Mouse (Mus musculus): ENCODE measurements at regions not wholly inside any gene's neighbourhood (a gene's known extent, or its start where the extent isn't known, plus 50 kb on each side); places are given as distances from the start of the nearest gene placed in this dataset.
"Not testable (repeated sequence)": the region's sequence is repeated elsewhere in the genome, so short reads cannot be mapped to it uniquely, and the experiment has no call there.

- Histone ChIP-seq H3K36me3 (ENCODE audit: control insufficient read depth, insufficient read depth, low read length) (no peaks in the 10 kb centered on the region), H3K9ac (ENCODE audit: low read depth, low read length) (no peak overlapping the region), H3K9me3 (ENCODE audit: control insufficient read depth, low read length) (no peaks in the 10 kb centered on the region), H3K27me3 (ENCODE audit: control insufficient read depth, insufficient read depth, low read length) (no peaks in the 10 kb centered on the region), H3K4me2 (replicated peaks; ENCODE audit: low read depth, low read length) (no peak overlapping the region), H3K4me1 (ENCODE audit: control insufficient read depth, insufficient read depth, low read length) (no peaks in the 10 kb centered on the region), H3K27ac (ENCODE audit: low read depth, low read length) (no peak overlapping the region), H3K4me3 (ENCODE audit: low read length) (no peak overlapping the region)
- WGBS: 86% methylated on average over 8 of the region's 8 CpGs
- ATAC-seq (ENCODE audit: low FRiP score, low TSS enrichment): no peak
Observed at GRCm38 (mm10) chr8:57076995-57077394, 243.8 kb upstream of the Hand2 start.

DNA sequence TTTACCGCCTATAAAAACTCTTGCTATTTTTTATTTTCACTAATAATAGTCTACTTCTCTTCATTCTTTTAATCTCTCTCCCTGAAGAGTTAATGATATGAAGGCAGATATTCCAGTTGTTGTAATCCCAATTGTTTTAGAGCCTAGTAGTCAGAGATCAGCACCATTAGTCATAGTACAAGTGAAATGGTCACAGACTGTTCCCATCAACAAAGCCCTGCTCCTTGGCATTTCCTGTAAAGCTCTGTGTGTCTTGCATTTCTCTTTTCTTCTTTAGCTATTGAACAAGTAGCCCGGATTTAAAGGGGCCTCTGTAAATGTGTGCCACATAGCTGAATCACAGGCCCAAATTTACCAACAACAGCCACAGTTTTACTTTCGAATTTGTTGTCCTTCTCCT, 234.0 kb upstream of the Hand2 start:
- no peaks in the 10 kb centered on the region for H3K9me3 ChIP-seq (ENCODE audit: control insufficient read depth, low read length)
- no peaks in the 10 kb centered on the region for H3K27me3 ChIP-seq (ENCODE audit: control insufficient read depth, insufficient read depth, low read length)
- H3K4me3 ChIP-seq (ENCODE audit: low read length): no peak overlapping the region
- H3K27ac ChIP-seq (ENCODE audit: low read depth, low read length): no peak overlapping the region
- no peak overlapping the region for H3K4me2 ChIP-seq (replicated peaks; ENCODE audit: low read depth, low read length)
- H3K4me1 ChIP-seq (ENCODE audit: control insufficient read depth, insufficient read depth, low read length): no peaks in the 10 kb centered on the region
- H3K36me3 ChIP-seq (ENCODE audit: control insufficient read depth, insufficient read depth, low read length): no peaks in the 10 kb centered on the region
- 78% methylated on average over 3 of the region's 3 CpGs for WGBS
- no peak for ATAC-seq (ENCODE audit: low FRiP score, low TSS enrichment)
- no peak overlapping the region for H3K9ac ChIP-seq (ENCODE audit: low read depth, low read length)

GRCm38 (mm10) chr8:57092403-57092802, 228.4 kb upstream of the Hand2 start:
- 52% methylated on average over 4 of the region's 4 CpGs for WGBS
- ATAC-seq (ENCODE audit: low FRiP score, low TSS enrichment): peak; percentile 89; the same call in 1 of the 2 replicates
- H3K27me3 ChIP-seq (ENCODE audit: control insufficient read depth, insufficient read depth, low read length): no peaks in the 10 kb centered on the region

GRCm38 (mm10) chr8:57095169-57095568, 225.6 kb upstream of the Hand2 start:
- Histone ChIP-seq H3K27me3 (ENCODE audit: control insufficient read depth, insufficient read depth, low read length) (no peaks in the 10 kb centered on the region), H3K9ac (ENCODE audit: low read depth, low read length) (no peak overlapping the region), H3K9me3 (ENCODE audit: control insufficient read depth, low read length) (no peaks in the 10 kb centered on the region), H3K27ac (ENCODE audit: low read depth, low read length) (no peak overlapping the region), H3K4me1 (ENCODE audit: control insufficient read depth, insufficient read depth, low read length) (no peaks in the 10 kb centered on the region), H3K36me3 (ENCODE audit: control insufficient read depth, insufficient read depth, low read length) (no peaks in the 10 kb centered on the region), H3K4me2 (replicated peaks; ENCODE audit: low read depth, low read length) (no peak overlapping the region), H3K4me3 (ENCODE audit: low read length) (no peak overlapping the region)
- WGBS: 20% methylated on average over 2 of the region's 2 CpGs
- no peak for ATAC-seq (ENCODE audit: low FRiP score, low TSS enrichment)

More at GRCm38 (mm10) chr8:57092403-57092802, 228.4 kb upstream of the Hand2 start:
- Histone ChIP-seq H3K4me1 (ENCODE audit: control insufficient read depth, insufficient read depth, low read length) (no peaks in the 10 kb centered on the region), H3K9ac (ENCODE audit: low read depth, low read length) (no peak overlapping the region), H3K27ac (ENCODE audit: low read depth, low read length) (no peak overlapping the region), H3K4me3 (ENCODE audit: low read length) (no peak overlapping the region), H3K9me3 (ENCODE audit: control insufficient read depth, low read length) (no peaks in the 10 kb centered on the region), H3K4me2 (replicated peaks; ENCODE audit: low read depth, low read length) (no peak overlapping the region), H3K36me3 (ENCODE audit: control insufficient read depth, insufficient read depth, low read length) (no peaks in the 10 kb centered on the region)

DNA sequence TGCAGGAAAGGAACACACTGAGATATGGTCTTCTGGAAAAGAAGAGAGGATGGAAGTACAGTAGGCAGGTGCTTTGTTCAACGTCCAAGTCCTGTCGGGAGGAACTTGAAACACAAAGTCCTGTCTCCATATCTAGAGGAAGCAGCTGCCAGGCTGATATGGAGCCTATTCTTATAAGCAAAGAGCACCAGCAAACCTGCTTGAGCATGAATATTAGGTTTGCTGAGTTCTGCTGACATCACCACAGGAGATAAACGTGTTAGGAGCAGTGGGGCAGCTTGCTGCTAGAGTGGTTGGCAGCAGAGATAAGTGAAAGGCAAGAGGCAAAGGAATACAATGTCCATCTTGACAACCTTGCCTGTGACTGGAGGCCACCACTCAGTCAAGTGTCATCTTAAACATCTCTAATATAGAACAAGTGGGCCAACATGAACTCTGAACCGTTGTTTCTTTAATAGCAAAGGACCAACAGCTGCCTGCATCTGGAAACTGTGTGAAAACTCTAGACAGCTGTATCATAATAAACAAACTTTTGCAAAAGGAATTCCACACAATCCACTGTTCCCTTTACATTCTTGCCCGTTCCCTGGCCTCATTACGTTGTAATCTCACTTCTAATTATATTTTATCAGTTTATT, 209.9 kb upstream of the Hand2 start:
- H3K4me1 ChIP-seq (ENCODE audit: control insufficient read depth, insufficient read depth, low read length); H3K36me3 ChIP-seq (ENCODE audit: control insufficient read depth, insufficient read depth, low read length); H3K27me3 ChIP-seq (ENCODE audit: control insufficient read depth, insufficient read depth, low read length); H3K9me3 ChIP-seq (ENCODE audit: control insufficient read depth, low read length); H3K4me3 ChIP-seq (ENCODE audit: low read length); H3K27ac ChIP-seq (ENCODE audit: low read depth, low read length); ATAC-seq (ENCODE audit: low FRiP score, low TSS enrichment); H3K4me2 ChIP-seq (replicated peaks; ENCODE audit: low read depth, low read length); H3K9ac ChIP-seq (ENCODE audit: low read depth, low read length): not testable (repeated sequence)
- WGBS: 71% methylated on average over 2 of the region's 6 CpGs

GRCm38 (mm10) chr8:57111403-57111771, 209.4 kb upstream of the Hand2 start:
- no peak overlapping the region for H3K4me3 ChIP-seq (ENCODE audit: low read length)
- H3K9ac ChIP-seq (ENCODE audit: low read depth, low read length): no peak overlapping the region
- no peak overlapping the region for H3K4me2 ChIP-seq (replicated peaks; ENCODE audit: low read depth, low read length)
- ATAC-seq (ENCODE audit: low FRiP score, low TSS enrichment): no peak
- no peak overlapping the region for H3K27ac ChIP-seq (ENCODE audit: low read depth, low read length)
- H3K4me1 ChIP-seq (ENCODE audit: control insufficient read depth, insufficient read depth, low read length): no peaks in the 10 kb centered on the region
- no peaks in the 10 kb centered on the region for H3K36me3 ChIP-seq (ENCODE audit: control insufficient read depth, insufficient read depth, low read length)
- peaks cover 4% of the 10 kb centered on the region; the same call in 1 of the 2 replicates for H3K9me3 ChIP-seq (ENCODE audit: control insufficient read depth, low read length)
- WGBS: 49% methylated on average over 2 of the region's 2 CpGs
- no peaks in the 10 kb centered on the region for H3K27me3 ChIP-seq (ENCODE audit: control insufficient read depth, insufficient read depth, low read length)

- peak; percentile 60; the same call in 1 of the 2 replicates for ATAC-seq (ENCODE audit: low FRiP score, low TSS enrichment)
- H3K9ac ChIP-seq (ENCODE audit: low read depth, low read length): no peak overlapping the region
- peaks cover 4% of the 10 kb centered on the region; the same call in 1 of the 2 replicates for H3K9me3 ChIP-seq (ENCODE audit: control insufficient read depth, low read length)
- H3K27me3 ChIP-seq (ENCODE audit: control insufficient read depth, insufficient read depth, low read length): no peaks in the 10 kb centered on the region
- 39% methylated on average over 2 of the region's 2 CpGs for WGBS
- no peak overlapping the region for H3K4me3 ChIP-seq (ENCODE audit: low read length)
- H3K4me1 ChIP-seq (ENCODE audit: control insufficient read depth, insufficient read depth, low read length): no peaks in the 10 kb centered on the region
- H3K4me2 ChIP-seq (replicated peaks; ENCODE audit: low read depth, low read length): no peak overlapping the region
- H3K27ac ChIP-seq (ENCODE audit: low read depth, low read length): no peak overlapping the region
- H3K36me3 ChIP-seq (ENCODE audit: control insufficient read depth, insufficient read depth, low read length): no peaks in the 10 kb centered on the region
Observed at GRCm38 (mm10) chr8:57113915-57114314, 206.9 kb upstream of the Hand2 start.

DNA sequence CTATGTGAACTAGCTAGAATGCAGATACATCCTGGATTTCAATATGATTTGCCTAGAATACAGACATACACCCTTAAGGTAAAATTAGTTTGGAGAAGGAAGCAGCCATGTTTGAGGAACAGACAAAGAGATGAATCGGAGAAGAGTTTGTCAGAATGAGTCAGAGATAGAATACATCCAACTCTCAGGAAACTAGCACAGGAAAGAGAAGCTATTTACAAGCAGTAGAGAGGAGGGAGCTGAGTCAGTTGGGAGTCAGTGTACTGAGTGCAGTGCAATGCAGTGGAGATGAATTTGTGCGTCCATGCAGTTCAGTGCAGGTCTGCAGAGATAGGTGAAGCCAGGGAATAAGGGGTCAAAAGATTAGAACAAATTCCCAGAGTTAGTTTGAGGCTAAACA, 205.5 kb upstream of the Hand2 start:
- H3K9me3 ChIP-seq (ENCODE audit: control insufficient read depth, low read length): peaks cover 4% of the 10 kb centered on the region; the same call in 1 of the 2 replicates
- H3K4me1 ChIP-seq (ENCODE audit: control insufficient read depth, insufficient read depth, low read length): no peaks in the 10 kb centered on the region
- no peak overlapping the region for H3K27ac ChIP-seq (ENCODE audit: low read depth, low read length)
- no peaks in the 10 kb centered on the region for H3K27me3 ChIP-seq (ENCODE audit: control insufficient read depth, insufficient read depth, low read length)
- no peak overlapping the region for H3K9ac ChIP-seq (ENCODE audit: low read depth, low read length)
- no peaks in the 10 kb centered on the region for H3K36me3 ChIP-seq (ENCODE audit: control insufficient read depth, insufficient read depth, low read length)
- no peak for ATAC-seq (ENCODE audit: low FRiP score, low TSS enrichment)
- WGBS: 99% methylated on average over 2 of the region's 2 CpGs
- no peak overlapping the region for H3K4me2 ChIP-seq (replicated peaks; ENCODE audit: low read depth, low read length)
- H3K4me3 ChIP-seq (ENCODE audit: low read length): no peak overlapping the region

DNA sequence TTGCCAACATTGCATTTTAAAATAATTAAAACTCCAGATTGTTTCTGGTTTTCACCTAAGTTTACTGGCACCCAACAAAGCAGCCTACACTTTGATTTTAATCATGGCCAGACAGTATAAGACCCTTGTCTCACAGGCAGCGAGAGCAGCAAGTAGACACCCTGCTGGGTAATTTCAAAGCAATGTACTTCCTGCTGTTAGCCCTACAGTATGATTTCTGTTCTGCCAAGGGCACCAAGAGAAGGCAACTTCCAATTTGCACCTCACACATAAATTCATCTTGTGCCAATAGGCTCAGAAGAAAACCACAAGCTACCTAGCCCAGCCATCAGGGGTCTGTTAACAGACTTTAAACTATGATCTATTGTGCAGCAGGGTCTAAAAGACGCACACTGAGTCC, 186.7 kb upstream of the Hand2 start:
- Histone ChIP-seq H3K9me3 (ENCODE audit: control insufficient read depth, low read length) (no peaks in the 10 kb centered on the region), H3K36me3 (ENCODE audit: control insufficient read depth, insufficient read depth, low read length) (no peaks in the 10 kb centered on the region), H3K9ac (ENCODE audit: low read depth, low read length) (no peak overlapping the region), H3K4me3 (ENCODE audit: low read length) (no peak overlapping the region), H3K27ac (ENCODE audit: low read depth, low read length) (no peak overlapping the region), H3K4me1 (ENCODE audit: control insufficient read depth, insufficient read depth, low read length) (no peaks in the 10 kb centered on the region), H3K4me2 (replicated peaks; ENCODE audit: low read depth, low read length) (no peak overlapping the region), H3K27me3 (ENCODE audit: control insufficient read depth, insufficient read depth, low read length) (no peaks in the 10 kb centered on the region)
- WGBS: 54% methylated on average over 2 of the region's 2 CpGs
- ATAC-seq (ENCODE audit: low FRiP score, low TSS enrichment): no peak

Data from kidney, embryonic 14.5 days (tissue).